Mouse (Mus musculus): Measurements from ENCODE around the gene Hk1.

Gene Hk1

DNA sequence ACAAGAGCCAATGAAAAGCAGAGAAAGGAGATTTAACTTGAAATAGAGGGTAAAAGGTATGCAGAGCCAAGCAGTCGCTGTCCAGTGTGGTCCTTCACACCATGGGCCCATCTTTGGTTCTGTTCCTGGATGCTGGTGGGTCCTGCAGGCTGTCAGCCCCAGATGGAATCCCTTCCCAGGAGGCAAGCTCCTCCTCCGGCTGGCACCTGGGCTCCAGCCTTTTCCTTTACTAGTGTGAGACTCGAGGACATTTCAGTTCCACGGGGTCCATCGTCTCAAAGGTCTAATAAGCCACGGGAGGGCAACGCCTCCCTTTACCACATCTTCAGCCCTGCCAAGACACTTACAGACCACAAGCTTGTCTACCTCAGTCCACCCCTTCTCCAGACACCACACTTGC is 60.6 kb downstream of the Hk1 start:
- DNase-seq (ENCODE audit: low spot score), result no peak

DNA sequence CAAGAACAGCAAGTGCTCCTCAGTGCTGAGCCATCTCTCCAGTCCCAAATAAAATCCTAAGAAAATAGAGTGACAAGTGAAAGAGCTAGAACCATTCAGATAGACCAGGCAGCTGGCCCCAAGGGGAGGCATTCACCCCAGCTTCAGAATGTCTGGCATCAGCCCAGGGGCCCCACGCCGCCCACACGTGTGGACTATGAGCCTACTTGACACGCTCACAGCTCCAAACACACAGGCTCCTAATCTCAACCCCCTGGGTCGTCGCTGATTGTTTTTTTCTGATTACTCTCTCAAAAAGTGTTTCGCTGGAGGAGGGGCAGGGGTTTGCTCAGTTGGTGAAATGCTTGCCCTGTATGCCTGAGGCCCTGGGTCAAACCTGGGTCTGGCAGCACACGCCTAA is 63.2 kb downstream of the Hk1 start:
- DNase-seq (ENCODE audit: low spot score), result no peak

DNA sequence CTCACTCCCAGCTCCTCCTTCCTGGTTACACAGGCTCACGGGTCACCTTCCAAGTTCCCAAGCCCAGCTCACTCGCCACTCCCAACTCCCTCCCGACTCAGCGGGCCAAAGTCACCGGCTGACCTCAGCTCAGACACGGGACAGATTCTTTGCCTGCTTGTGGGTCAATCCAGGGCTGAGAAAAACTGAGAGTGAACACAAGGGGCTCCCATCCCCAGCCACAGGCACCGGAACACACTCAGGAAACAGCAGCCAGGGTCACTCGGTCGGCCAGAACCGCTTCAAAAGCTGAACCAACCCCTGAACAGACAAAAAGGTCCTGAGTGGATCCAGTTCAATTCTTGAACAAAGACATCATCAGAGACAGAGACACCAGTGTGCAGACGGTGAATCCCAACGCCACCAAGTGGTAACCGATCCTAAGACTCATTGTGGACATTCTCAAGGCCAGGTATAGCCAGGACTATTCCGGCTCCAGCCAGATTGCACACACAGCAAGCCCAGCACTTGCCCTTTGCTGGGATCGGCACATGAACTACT is 65.8 kb downstream of the Hk1 start:
- no peak for DNase-seq (ENCODE audit: low spot score)

DNA sequence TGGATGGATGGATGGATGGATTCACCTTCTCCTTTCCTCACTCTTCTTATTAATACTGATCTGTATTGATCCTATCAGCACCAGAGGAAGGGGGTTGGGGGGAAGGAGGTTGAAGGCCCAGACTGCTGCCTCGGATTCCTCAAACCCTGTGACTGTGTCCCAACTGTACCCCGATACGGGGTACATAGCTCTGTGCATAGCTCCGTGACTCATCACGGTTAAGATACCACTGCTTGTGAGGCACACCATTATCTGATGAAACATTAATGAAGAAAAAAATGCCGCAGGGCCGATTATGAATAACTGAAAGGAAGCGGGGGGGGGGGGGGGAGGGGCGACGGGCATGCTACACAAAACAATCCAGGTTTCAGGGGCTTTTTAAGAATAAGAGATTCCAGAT is 66.6 kb downstream of the Hk1 start:
- DNase-seq (ENCODE audit: low spot score), result no peak

DNA sequence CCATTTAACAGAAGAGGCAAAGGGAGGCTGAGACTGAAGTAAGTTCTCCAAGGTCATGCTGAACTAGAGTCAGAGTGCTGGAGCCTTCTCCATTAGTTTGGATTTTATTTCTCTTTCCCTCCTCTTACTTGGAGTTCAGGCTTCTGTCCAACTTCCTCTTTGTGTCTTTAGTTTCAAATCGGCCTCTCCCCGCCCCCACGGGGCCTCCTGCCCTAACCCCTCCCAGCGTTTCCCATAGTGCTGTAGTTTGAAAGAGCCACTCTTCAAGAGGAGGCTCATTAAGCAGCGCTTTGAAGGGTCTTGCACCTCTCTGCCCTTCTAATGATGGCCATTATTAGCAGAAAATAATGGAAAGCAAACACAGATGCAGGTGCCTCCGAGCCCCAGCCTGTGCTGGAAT is 68.2 kb downstream of the Hk1 start:
- no peak for DNase-seq (ENCODE audit: low spot score)

DNA sequence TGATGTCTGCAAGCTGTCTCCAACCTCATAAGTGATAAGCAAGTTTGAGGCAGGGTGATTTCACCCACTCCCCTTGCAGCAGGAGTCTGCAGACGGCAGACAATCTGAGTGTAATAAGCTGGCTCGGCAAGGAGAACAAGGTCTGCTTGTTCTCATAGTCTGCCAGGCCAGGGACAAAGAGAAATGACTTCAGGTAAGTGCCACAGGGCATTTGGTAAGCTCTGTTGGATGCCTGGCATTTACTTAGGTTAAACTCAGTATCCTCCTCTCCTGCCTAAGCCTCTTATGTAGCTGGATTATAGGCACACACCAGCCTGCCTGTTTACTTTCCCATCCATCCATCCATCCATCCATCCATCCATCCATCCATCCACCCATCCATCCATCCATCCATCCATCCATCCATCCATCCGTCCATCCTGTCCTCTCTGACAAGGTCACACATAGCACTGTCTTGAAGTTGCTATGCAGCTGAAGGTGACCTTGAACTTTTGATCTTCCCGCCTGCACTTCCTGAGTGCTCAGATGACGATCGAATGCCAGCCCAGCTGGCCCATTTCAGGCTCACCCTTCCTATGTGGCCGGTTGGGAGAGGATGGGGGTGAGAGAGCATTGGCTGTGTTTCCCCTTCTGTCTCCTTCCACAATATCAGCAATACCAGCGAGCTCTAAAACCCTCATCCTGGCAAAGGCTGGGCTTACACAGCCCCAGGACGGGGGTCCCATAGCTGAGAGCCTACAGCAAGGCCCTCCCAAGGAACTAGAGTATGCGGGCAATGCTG is 69.3 kb downstream of the Hk1 start:
- no peak for DNase-seq (ENCODE audit: low spot score)

DNA sequence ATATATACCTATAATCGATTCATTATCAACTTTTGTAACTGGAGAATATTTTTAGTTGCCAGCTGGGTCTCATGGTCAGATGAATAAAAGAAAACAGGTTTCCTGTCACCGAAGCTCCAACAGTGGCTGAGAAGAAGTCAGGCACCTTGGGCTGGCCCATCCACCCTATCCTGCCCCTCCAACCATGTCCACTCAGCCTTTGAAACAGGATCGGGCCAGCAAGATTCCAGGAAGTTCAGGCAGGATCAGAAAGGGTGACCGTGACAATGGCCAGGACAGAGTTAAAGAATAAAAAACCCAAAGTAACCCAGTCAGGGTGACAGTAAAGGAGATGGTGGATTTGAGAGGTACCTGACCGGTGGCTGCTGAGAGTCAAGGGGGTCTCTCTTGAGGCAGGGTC is 70.1 kb downstream of the Hk1 start:
- DNase-seq (ENCODE audit: low spot score), result no peak

DNA sequence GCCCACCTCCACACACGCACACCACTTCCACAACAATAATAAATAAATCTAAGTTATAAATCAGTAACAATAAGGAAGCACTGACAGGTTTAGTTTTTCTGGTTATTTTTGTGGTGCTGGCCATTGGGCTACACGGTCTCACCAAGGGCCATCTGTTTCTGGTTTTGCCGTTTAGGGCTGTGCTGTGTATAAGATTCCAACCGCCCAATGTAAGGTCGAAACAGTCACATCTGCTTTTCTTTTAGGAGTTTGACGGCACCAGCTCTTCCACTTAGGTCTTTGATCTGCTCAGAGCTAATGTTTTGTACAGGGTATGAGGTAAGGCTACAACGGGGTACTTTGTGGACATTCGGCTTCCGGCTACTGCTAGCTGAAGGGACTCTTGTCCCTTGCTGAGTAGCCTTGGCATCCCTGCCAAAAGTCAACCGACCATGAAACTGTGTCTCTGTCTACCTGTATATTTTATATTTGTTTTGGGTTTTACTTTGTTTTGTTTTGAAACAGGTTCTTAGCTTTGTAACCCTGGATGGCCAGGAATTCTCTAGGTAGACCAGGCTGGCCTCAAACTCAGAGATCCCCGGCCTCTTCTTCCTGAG is 70.7 kb downstream of the Hk1 start:
- no peak for DNase-seq (ENCODE audit: low spot score)

DNA sequence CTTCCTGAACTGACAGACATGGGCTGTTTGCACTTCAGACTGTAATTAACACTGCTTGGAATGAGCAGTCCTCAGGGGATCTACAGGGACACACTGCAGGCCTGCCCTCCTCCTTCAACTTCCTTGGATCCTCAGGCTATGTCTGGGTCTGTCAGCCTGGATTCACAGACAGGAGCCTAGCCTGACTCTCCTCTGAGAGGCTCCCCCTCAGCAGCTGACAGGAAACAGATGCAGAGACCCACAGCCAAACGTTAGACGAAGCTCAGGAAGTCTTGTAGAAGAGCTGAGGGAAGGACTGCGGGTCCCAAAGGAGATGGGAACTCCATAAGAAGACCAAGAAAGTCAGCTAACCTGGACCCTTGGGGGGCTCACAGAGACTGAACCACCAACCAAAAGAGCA is 73.2 kb downstream of the Hk1 start:
- DNase-seq (ENCODE audit: low spot score), result no peak

DNA sequence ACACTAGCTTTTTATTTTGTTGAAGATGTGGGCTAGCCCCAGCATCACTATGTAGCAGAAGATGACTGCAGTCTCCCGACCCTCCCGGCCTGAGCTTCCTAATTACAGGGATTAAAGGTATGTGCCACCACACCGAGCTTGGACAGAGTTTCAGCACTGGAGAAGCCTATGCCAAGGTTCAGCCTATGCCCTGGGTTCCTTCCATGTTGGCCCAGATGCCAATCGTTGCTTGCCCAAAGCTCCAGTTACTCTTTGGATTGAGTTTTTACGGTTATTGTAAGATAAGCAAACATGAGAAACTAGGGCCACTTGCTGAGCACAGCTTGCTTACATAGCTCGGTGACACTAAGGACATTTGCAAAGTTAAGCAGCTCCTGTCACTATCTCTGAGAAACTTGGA is 74.6 kb downstream of the Hk1 start:
- no peak for DNase-seq (ENCODE audit: low spot score)

DNA sequence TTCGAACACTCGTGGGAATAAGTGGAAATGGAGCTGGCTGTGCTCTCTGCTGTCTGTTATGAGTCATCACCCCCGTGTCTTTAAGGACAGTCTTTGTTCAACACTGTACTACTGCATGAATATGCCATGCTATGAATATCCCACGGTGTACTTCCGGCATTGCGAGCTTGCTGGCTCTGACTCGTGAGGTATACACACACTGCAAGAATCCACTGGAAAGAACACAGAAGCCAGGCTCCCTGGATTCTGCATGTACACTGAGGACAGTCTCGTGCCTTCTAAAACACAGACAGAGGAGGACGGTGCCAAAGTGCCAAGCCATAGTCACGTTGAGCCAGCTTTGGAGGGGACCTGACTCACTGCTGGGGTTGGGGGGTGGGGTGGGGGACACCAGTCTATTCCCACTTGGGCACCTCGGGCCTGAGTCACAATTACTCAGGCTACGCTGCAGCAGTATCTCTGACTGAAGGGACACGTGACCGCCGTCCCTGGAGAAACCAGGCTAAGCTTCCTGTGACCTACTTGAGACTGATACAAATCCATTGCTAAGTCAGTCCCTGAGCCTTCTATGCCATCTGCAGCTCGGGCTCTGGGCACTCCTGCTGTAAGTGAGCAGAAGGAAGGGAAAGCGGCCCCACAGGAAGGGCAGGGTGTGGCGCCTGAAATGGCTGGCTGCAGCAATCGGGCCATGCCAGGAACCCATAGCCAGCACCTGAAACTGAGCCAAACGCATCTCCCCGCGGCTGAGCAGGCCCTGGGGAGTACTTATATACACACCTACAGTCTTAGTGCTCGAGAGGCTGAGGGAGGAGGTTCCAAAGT is 79.5 kb downstream of the Hk1 start:
- peak; percentile 67 for DNase-seq (ENCODE audit: low spot score)

DNA sequence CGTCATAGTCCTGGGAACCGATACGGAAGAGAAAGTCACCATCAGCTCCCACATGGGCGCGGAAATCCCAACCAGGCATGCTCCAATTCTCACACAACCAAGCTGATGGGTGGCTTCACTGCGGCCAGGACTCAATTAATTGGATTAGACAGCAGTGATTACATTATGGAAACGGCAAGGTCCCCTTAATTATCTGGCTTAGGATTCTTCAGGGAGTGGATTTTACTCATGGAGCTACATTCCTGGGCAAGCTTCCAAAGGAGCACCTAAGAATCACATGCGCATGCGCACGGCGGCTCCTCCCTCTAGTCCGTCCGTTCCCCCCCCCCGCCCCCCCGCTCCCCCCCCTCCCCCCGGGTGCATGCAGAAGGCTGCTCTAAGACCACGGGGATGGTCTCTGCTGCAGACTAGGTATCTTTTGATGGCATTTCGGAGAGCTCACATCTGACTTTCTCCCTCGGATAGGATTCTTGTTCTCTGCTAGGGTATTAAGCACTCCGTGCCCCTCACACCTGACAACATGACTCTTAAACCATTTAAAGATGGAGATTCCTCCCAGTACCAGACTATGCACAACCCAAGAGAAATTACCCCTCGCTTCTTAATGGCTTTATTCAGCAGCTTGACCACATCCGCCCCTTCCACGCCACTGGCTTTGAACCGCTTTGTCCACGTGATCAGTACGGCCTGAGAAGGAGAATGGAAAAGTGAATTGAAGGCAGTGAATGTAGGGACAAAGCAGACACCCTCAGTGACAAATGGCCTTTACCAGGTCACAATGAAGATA is 83.4 kb downstream of the Hk1 start:
- DNase-seq (ENCODE audit: low spot score), result peak; percentile 66

DNA sequence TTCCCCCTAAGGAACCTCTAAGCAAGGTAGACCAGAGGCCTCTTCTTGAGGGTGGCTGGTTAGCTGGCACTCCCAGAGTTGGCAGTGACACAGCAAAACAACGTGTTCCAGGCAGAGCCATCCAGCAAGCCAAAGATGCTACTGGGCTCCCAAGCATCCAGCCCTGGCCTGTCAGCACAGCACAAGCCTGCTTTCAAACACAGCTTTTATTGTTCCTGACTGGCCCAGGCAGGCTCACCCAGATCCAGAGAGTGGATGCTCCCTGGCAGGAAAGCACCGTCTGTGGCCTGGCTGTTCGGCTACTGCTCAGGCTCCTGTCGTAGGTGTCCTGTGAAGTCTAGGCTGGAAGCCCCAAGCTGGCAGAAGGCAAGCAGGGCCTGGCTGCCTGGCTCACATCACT is 85.6 kb downstream of the Hk1 start:
- DNase-seq (ENCODE audit: low spot score), result no peak

DNA sequence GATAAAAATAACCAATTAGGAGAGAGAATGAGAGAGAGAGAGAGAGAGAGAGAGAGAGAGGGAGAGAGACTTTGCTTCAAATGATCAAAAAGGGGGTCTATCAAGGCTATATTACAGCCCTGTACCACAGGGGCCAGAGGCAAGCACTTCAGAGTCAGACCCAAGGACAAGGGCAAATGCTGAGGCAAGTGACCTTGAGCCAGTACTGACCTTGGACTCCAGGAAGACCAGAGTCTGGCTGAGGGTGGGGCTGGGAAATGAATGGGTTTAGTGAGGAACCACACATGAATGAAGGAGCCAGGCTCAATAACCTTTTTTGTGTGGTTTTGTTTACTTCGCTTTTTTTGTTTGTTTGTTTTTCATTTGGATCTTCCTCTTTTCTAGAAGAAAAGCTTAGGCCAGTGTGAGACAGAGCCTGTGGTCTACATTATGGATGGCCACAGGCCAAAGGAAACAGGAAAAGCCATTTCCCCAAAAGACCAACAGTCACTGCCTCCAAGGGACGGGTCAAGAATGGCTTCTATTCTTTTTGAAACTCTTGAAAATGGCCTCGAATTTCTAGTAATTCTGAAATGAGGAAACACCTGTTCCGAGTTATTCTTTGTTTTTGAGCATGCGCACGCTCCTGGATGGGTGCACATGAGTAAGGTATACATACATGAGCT is 92.1 kb downstream of the Hk1 start:
- DNase-seq (ENCODE audit: low spot score), result no peak

DNA sequence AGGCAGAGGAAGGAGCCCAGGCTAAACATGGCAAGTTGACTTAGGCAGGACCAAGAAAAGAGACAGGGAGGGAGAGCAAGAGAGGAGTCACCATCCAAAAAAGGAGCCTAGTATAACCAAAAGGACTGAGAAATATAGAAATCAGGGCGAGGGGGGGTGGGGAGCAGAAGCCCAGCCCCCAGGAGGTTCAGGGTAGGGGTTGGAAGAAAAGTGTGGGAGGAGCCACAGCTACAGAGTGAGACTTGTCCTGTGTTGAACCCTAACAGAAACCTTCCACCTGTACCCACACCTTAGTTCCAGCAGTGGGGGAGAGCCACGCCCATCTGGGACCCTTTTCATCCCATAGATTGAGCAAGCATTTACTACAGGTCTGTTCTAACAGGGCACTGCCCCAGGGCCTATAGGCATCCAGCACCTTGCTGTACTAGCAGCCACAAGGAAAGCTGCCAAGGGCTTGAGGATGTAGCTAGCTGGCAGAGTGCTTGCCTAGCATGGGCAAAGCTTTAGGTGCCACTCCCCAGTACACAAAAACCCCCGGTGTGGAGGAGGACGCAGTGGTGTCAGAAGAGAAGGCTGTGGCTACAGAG is 96.4 kb downstream of the Hk1 start:
- no peak for DNase-seq (ENCODE audit: low spot score)

DNA sequence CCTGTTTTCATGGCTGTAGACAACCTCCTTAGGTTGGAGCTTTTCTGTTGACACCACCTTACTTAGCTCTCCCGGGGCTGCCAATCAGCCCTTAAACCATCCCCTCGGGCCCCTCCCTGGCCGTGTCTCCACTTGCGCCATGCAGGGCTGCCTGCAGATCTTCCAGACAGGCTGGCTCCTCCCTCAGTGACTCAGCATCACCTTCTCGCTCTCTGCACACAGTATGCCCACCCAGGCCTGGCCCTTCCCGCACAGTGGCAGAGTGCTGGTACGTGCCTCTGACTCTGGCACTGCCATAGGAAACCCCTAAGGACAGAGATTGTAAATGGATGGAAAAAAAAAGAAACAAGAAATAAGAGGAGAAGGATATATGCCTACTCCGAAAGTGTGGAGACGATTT is 96.9 kb downstream of the Hk1 start:
- no peak for DNase-seq (ENCODE audit: low spot score)

DNA sequence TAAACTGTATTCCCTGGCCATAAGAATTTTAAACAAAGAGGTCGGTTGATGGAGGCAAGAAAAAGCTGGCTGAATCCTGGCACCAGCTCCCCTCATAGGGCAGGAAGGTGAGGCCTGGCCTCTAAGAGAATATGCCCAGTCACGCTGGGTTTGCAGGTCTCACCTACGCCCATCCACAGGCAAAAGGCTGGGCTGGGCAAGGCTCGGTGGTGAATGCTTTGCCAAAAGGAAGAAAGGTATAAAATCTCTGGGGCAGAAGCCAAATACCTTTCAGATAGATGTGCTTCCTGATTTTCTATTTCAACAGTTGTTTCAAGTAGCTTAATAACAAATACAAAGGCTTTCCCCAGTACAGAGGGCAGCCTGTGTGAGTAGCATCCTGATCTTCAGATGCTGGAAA is 100.0 kb downstream of the Hk1 start:
- DNase-seq (ENCODE audit: low spot score), result no peak

DNA sequence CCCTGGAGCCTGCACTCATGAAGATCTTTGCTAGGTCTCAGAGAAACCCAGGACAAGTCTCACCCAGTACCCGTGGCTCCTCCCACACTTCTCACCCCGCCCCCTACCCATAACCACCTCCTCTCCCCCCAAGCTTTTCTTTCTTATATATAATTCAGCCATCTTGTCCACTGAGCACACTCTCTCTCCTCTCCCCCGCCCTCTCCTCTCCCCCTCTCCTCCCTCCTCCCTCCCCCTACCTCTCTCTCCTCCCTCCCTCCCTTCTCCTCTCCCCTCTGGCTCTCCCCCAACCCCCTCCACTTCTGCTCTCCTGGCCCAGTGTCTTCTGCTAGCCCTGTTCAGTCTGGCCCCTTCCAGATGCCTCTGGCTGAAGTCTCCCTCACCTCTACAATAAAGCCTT is 100.6 kb downstream of the Hk1 start:
- DNase-seq (ENCODE audit: low spot score), result peak; percentile 29

DNA sequence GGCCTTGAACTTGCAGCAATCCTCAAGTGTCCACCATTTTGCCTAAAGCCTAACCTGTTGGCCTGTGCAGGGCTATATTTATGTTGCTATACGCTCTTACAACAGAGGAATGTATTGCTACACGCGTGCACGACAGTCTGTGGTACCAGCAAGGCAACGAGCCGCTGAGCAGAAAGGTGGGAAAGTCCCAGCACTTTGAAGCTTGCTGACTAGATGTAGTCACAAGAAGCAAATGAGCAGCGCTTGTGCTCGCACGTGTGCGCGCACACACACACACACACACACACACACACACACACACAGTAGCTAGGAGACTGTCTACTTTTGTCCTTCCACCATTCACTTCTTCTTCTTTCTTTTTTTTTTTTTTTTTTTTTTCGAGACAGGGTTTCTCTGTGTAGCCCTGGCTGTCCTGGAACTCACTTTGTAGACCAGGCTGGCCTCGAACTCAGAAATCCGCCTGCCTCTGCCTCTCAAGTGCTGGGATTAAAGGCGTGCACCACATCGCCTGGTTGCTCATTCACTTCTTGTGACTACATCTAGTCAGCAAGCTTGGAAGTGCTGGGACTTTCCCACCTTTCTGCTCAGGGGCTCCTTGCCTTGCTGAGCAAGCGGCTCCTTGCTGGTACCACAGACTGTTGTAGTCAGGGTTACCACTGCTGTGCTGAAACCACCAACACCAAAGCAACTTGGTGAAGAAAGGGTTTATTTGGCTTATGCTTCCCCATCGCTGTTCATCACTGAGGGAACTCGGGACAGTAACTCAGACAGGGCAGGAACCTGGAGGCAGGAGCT is 102.0 kb downstream of the Hk1 start:
- no peak for DNase-seq (ENCODE audit: low spot score)

DNA sequence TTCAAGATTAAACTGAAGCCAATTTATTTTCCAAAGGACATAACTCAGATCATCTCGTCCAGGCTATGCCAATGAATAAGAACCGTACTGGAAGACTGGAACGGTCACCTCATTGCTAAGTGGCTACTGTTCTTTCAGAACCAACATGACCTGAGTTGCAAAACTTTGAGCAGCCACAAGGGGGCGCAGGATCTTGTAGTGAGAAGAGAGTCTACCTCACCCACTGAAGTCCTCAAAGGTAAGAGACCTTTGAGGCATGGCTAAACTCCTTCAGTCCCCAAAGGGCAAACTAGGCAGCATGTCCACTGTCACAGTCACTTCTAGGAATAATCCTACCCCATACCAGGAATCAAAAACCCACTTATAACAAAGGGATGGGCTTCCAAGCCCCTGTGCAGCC is 104.5 kb downstream of the Hk1 start:
- peak; percentile 94 for DNase-seq (ENCODE audit: low spot score)
